Mouse (Mus musculus) ES-E14 (cell line): ENCODE data around the gene Ksr1. TPM values are rescaled to one million over a fixed set of nuclear protein-coding genes. Genes with fewer than 3 reads are reported as not detected.

Experiments
- DNase-seq: peaks from one replicate; pipeline ENCODE4 v3.0.0-alpha.2; 2013; ENCODE audit warnings: low read depth, low spot score
- H3K27ac ChIP-seq: 2 replicates; pipeline ENCODE4 v1.5.1; 2012; ENCODE audit warnings: low read depth, mild to moderate bottlenecking, low read length, moderate library complexity, mixed read lengths; ENCODE audit not compliant: poor library complexity, insufficient read depth, severe bottlenecking
- H3K36me3 ChIP-seq: 2 replicates; pipeline ENCODE4 v1.6.1; 2012; ENCODE audit warnings: mild to moderate bottlenecking, low read length, moderate library complexity, mixed read lengths; ENCODE audit not compliant: control insufficient read depth, poor library complexity, insufficient read depth, severe bottlenecking
- H3K4me1 ChIP-seq, 2 experiments: fragments of 150-350 bp in 1 of 2; sonication (generic) in 1 of 2; 2 replicates each; pipeline ENCODE4 v1.6.1; 2012; ENCODE audit warnings: low read length in 2 of 2, mild to moderate bottlenecking in 1 of 2, mixed read lengths in 1 of 2; ENCODE audit not compliant: control insufficient read depth in 2 of 2, insufficient read depth in 2 of 2, poor library complexity in 1 of 2
- H3K4me3 ChIP-seq, 2 experiments: fragments of 150-350 bp in 1 of 2; sonication (generic) in 1 of 2; 2 replicates each; pipeline ENCODE4 v1.5.1; 2012; ENCODE audit warnings: low read length in 2 of 2, low read depth in 1 of 2, mild to moderate bottlenecking in 1 of 2, mixed read lengths in 1 of 2; ENCODE audit not compliant: insufficient read depth in 1 of 2, poor library complexity in 1 of 2, severe bottlenecking in 1 of 2
- H3K9ac ChIP-seq: 2 replicates; pipeline ENCODE4 v1.6.1; 2012; ENCODE audit warnings: low read depth, mild to moderate bottlenecking, low read length, mixed read lengths; ENCODE audit not compliant: poor library complexity, insufficient read depth, severe bottlenecking
- H3K9me3 ChIP-seq: fragments of 150-350 bp; sonication (generic); 2 replicates; pipeline ENCODE4 v1.6.1; 2012; ENCODE audit warnings: low read depth, mild to moderate bottlenecking, low read length; ENCODE audit not compliant: control insufficient read depth, insufficient read depth
- CHD2 ChIP-seq: IDR thresholded peaks from 2 replicates; pipeline ENCODE4 v1.6.1; 2014; ENCODE audit warnings: mild to moderate bottlenecking, low read depth, low read length, inconsistent platforms
- HCFC1 ChIP-seq: IDR thresholded peaks from 2 replicates; pipeline ENCODE4 v1.6.1; 2012; ENCODE audit warnings: low read length, inconsistent platforms, borderline replicate concordance; ENCODE audit not compliant: insufficient read depth
- MAFK ChIP-seq: IDR thresholded peaks from 2 replicates; pipeline ENCODE4 v1.6.1; 2014; ENCODE audit warnings: mild to moderate bottlenecking, low read depth, low read length, inconsistent platforms; ENCODE audit not compliant: insufficient read depth
- ZC3H11A ChIP-seq: IDR thresholded peaks from 2 replicates; pipeline ENCODE4 v1.6.1; 2012; ENCODE audit warnings: low read depth, mild to moderate bottlenecking, inconsistent platforms, low read length, borderline replicate concordance
- ZNF384 ChIP-seq: IDR thresholded peaks from 2 replicates; pipeline ENCODE4 v1.6.1; 2012; ENCODE audit warnings: low read depth, low read length, inconsistent platforms
- in situ Hi-C, 2 experiments: fragments of 600-800 bp; cut with MboI; formaldehyde crosslinking; loops; one replicate each; pipeline ENCODE4 v1.15.1; 2025; ENCODE audit warnings: low sequenced_read_pairs in 2 of 2, inconsistent platforms in 1 of 2; ENCODE audit not compliant: unreplicated experiment in 2 of 2
- total RNA-seq: library from RNA; depleted of rRNA; stranded (reverse); fragments of 300-350 nt; gene quantifications from 2 replicates; pipeline ENCODE4 v1.2.3, GENCODE M21; 2012

The Ksr1 gene
- total RNA-seq, 1 experiment = 11.3 TPM

DNA sequence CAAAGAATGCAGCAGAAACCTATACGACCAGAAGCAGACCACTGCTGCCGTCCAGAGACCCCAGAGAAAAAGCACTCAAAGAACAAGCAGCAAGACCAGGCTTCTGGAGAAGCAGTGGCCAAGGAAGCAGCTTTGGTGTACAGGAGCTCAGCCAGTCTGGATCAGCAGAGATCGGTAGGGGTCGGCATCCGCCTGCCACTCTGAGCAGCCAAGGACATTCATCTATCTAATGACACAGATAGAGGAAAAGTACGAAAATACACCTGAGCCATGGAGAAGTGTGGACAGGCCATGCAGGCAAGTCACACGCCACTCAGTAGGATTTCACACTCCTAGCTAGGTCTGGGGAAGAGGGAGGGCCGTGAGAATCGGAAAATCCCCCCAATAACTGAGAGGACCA, 12.2 kb downstream of the Ksr1 start:
- no peak overlapping the region for H3K9ac ChIP-seq
- no peaks in the 10 kb centered on the region for H3K9me3 ChIP-seq
- DNase-seq = no peak
- no peak for TF ChIP-seq CHD2
- no peak for TF ChIP-seq MAFK
- TF ChIP-seq HCFC1 = no peak
- no peak for TF ChIP-seq ZC3H11A
- TF ChIP-seq ZNF384 = no peak
- no peak overlapping the region for H3K27ac ChIP-seq
- no peaks in the 10 kb centered on the region for H3K36me3 ChIP-seq
- peaks cover 3 to 35% of the 10 kb centered on the region in 2 experiments for H3K4me1 ChIP-seq
- in situ Hi-C loops = no loop called here
- no peak overlapping the region for H3K4me3 ChIP-seq

DNA sequence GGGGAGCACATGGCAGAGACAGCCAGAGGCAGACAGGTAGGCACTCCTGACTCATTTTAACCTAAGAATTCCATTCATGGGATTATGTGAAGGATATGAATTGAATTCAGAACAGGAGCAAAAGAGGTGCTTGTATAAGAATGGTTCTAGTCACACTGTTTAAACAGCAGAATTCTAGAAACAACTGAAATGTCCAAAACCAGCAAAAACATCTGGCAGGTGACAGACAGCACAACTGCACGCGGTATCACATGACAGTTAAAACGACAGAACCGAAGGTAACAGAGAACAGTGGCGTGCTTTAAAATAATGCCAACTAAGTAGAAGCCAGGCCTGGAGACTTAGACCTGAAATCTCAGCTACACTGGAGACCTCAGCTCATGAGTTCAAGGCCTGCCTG, 13.2 kb downstream of the Ksr1 start:
- TF ChIP-seq ZNF384 = no peak
- no peak for TF ChIP-seq MAFK
- TF ChIP-seq CHD2 = no peak
- no peak for TF ChIP-seq ZC3H11A
- TF ChIP-seq HCFC1 = no peak
- H3K9me3 ChIP-seq = no peaks in the 10 kb centered on the region
- H3K36me3 ChIP-seq = no peaks in the 10 kb centered on the region
- no peak for DNase-seq
- in situ Hi-C loops = no loop called here
- H3K9ac ChIP-seq = no peak overlapping the region
- no peak overlapping the region for H3K4me3 ChIP-seq
- no peak overlapping the region for H3K27ac ChIP-seq
- peaks cover 3 to 41% of the 10 kb centered on the region in 2 experiments for H3K4me1 ChIP-seq

DNA sequence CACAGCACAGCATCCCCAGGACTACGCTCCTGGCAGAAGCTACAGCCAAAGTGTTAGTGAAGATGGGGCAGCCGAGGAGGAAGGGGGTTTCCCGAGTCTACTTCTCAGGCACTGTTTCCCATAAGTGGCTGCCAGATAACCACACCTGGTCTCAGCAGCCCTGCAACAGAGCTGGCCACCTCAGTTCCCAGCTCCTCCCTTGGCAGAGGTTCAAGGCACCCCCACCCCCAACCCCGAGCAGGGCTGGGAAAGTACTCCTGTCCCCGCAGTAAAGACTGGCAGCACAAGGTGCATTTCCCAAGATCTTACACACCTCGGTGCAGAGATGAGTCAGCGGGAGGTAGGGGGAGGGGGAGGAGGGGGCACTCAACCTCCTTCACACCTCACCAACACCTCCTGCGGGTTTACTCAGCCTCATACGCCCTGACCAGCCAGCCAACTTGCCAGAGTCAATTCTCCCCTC, 14.2 kb downstream of the Ksr1 start:
- TF ChIP-seq ZC3H11A (no peak), CHD2 (no peak), MAFK (no peak), HCFC1 (no peak), ZNF384 (no peak)
- Histone ChIP-seq H3K9ac (no peak overlapping the region), H3K9me3 (no peaks in the 10 kb centered on the region), H3K4me3 (no peak overlapping the region), H3K36me3 (no peaks in the 10 kb centered on the region), H3K27ac (no peak overlapping the region), H3K4me1 (peaks cover 3 to 40% of the 10 kb centered on the region in 2 experiments)
- in situ Hi-C loops = no loop called here
- DNase-seq = no peak

DNA sequence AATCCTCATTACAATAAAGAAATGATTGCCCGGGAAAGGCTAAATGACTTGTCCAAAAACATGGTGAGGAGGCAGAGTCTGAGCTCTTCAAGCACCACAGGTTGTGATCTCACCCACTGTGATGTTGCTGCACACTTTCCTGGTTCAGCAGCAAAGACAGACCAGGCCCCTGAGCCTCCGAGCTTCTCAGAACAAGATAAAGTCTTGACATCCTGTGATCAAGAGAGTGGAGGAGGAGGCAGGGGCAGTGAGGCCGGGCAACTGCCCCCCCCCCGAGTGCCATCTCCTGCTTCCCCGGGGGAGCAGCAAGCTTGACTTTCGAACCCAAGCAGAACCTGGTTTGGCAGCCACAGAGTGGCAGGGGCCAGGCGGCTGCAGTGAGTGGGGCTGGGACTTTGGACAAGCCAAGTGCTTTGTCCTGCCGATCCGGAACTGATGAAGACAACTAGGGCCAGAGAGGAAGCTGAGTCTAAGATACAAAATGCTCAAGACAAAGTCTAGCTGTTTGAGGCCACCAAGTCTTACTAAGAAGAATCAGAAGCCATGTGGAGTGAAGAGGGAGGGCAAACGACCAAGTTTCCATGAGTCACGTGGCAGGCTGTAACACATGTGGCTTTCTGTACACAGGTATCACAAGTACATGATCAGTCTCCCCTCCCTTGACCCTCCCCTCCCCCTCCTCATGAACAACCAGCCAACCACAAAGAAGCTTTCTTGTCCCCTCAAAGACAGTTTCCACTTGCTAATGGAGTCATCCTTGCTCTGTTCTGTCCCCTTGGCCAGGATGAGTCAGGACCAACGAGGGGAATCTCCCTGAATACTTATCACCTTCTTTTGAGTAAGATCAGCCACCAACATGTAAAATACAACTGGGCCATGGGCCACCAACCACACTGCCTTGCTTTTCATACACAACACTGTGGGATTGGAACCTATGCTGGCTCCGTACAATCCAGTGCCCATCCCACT, 16.5 kb downstream of the Ksr1 start:
- H3K9me3 ChIP-seq = no peaks in the 10 kb centered on the region
- TF ChIP-seq CHD2 = no peak
- no peak for TF ChIP-seq MAFK
- no peak for TF ChIP-seq HCFC1
- no peak for TF ChIP-seq ZC3H11A
- TF ChIP-seq ZNF384 = no peak
- peak overlapping the region; percentile 46; the same call in 1 of the 2 replicates for H3K27ac ChIP-seq
- H3K9ac ChIP-seq = peak overlapping the region; percentile 46; the same call in 1 of the 2 replicates
- H3K36me3 ChIP-seq = no peaks in the 10 kb centered on the region
- in situ Hi-C loops = no loop called here
- no peak overlapping the region for H3K4me3 ChIP-seq
- no peak for DNase-seq
- peaks cover 2 to 31% of the 10 kb centered on the region in 2 experiments; a peak in 3 of 4 replicates for H3K4me1 ChIP-seq
